Mouse (Mus musculus) megakaryocyte, embryonic 14.5 days (primary cell): ENCODE measurements around the gene Shisal2a.

Experiments used
- FLI1 ChIP-seq: IDR thresholded peaks from 2 replicates; pipeline ENCODE4 v1.6.1; 2012; ENCODE audit warnings: low read length, inconsistent platforms, mixed read lengths
- GATA1 ChIP-seq: IDR thresholded peaks from 3 replicates; pipeline ENCODE4 v1.6.1; 2012; ENCODE audit warnings: mixed read lengths, low read length, inconsistent platforms, borderline replicate concordance

DNA sequence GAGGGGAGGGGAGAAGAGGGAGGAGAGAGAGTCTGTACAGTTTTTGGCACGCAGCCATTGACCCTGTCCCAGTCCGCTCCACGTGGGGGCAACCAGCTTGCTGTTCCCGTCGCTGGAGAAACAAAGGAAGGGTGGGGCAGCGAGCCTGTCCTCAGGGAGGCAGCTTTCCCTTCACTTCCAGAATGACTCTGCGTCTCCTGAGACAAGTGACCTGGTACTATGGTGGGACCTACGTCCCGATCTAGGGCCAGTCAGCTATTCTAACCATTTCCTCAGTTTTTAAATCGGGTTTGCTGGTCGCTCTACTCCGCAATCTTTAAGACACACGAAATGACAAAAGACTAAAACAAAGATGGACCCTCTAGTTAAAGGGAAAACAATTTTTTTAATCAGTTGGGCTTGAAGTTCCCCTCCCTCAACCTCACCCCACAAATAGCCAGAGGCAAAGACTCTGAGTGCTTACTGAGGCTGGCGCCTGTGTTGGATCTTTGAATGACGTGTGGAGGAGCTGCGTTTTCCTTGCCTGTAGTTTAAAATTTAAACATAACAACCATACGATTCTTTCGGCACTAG is 4.6 kb upstream of the Shisal2a start:
- TF ChIP-seq FLI1 (no peak), GATA1 (no peak)
